Mouse (Mus musculus) MEL (cell line): ENCODE results near the gene Nudt17. TPM values are rescaled to one million over a fixed set of nuclear protein-coding genes. Genes with fewer than 3 reads are reported as not detected.

Experiments used
- DNase-seq: peaks from one replicate; pipeline ENCODE4 v3.0.0; 2011; ENCODE audit warnings: low read depth, low spot score
- H3K27ac ChIP-seq: 2 replicates; pipeline ENCODE4 v1.5.1; 2012; ENCODE audit warnings: low read depth, mild to moderate bottlenecking, control low read depth, low read length, moderate library complexity; ENCODE audit not compliant: control insufficient read depth
- H3K27me3 ChIP-seq, 2 experiments: fragments of 150-350 bp in 1 of 2; sonication (generic) in 1 of 2; 2 replicates each; pipeline ENCODE4 v1.6.1; 2012; ENCODE audit warnings: low read length in 2 of 2, mild to moderate bottlenecking in 2 of 2, improper control_type of control experiment in 1 of 2, moderate library complexity in 1 of 2; ENCODE audit not compliant: insufficient read depth in 2 of 2, control insufficient read depth in 1 of 2
- H3K36me3 ChIP-seq, 2 experiments: 2 replicates each; pipeline ENCODE4 v1.6.1; 2012 to 2014; ENCODE audit warnings: low read length in 2 of 2, improper control_type of control experiment in 1 of 2, inconsistent platforms in 1 of 2, mild to moderate bottlenecking in 1 of 2; ENCODE audit not compliant: insufficient read depth in 2 of 2, control insufficient read depth in 1 of 2
- H3K4me1 ChIP-seq, 2 experiments: fragments of 150-350 bp in 1 of 2; sonication (generic) in 1 of 2; 2 replicates each; pipeline ENCODE4 v1.6.1; 2012; ENCODE audit warnings: low read length in 2 of 2, improper control_type of control experiment in 1 of 2, mild to moderate bottlenecking in 1 of 2; ENCODE audit not compliant: insufficient read depth in 2 of 2, control insufficient read depth in 1 of 2
- H3K4me3 ChIP-seq, 2 experiments: fragments of 150-350 bp in 1 of 2; sonication (generic) in 1 of 2; 2 replicates each; pipeline ENCODE4 v1.5.1; 2012; ENCODE audit warnings: low read depth in 2 of 2, low read length in 2 of 2, mild to moderate bottlenecking in 2 of 2, moderate library complexity in 2 of 2, control low read depth in 1 of 2, improper control_type of control experiment in 1 of 2; ENCODE audit not compliant: control insufficient read depth in 1 of 2, insufficient read depth in 1 of 2
- H3K79me2 ChIP-seq: 2 replicates; pipeline ENCODE4 v1.6.1; 2012; ENCODE audit warnings: mild to moderate bottlenecking, low read length, moderate library complexity; ENCODE audit not compliant: control insufficient read depth, poor library complexity, insufficient read depth
- H3K9ac ChIP-seq: 2 replicates; pipeline ENCODE4 v1.6.1; 2012; ENCODE audit warnings: low read depth, mild to moderate bottlenecking, control low read depth, low read length, moderate library complexity; ENCODE audit not compliant: control insufficient read depth, poor library complexity, severe bottlenecking
- H3K9me3 ChIP-seq: fragments of 150-350 bp; sonication (generic); replicated peaks from 2 replicates; pipeline ENCODE4 v1.6.1; 2012; ENCODE audit warnings: mild to moderate bottlenecking, low read length, improper control_type of control experiment, moderate library complexity; ENCODE audit not compliant: insufficient read depth
- BHLHE40 ChIP-seq: IDR thresholded peaks from 2 replicates; pipeline ENCODE4 v1.6.1; 2012; ENCODE audit warnings: low read depth, mild to moderate bottlenecking, inconsistent platforms, low read length, improper control_type of control experiment, borderline replicate concordance
- CHD2 ChIP-seq: IDR thresholded peaks from 2 replicates; pipeline ENCODE4 v1.6.1; 2011; ENCODE audit warnings: low read length, improper control_type of control experiment
- CTCF ChIP-seq, 3 experiments: IDR thresholded peaks in 2 of 3; conservative IDR thresholded peaks in 1 of 3; 2 replicates each; pipeline ENCODE4 v1.5.1; 2011 to 2012; ENCODE audit warnings: low read length in 3 of 3, low read depth in 2 of 3, mild to moderate bottlenecking in 2 of 3, improper control_type of control experiment in 1 of 3, inconsistent platforms in 1 of 3, mixed read lengths in 1 of 3, moderate library complexity in 1 of 3; ENCODE audit not compliant: control insufficient read depth in 1 of 3, insufficient read depth in 1 of 3, poor library complexity in 1 of 3, severe bottlenecking in 1 of 3
- ELF1 ChIP-seq: IDR thresholded peaks from 2 replicates; pipeline ENCODE4 v1.6.1; 2014; ENCODE audit warnings: low read depth, mild to moderate bottlenecking, inconsistent platforms, low read length, improper control_type of control experiment, moderate library complexity
- EP300 ChIP-seq, 2 experiments: IDR thresholded peaks; 2 replicates each; pipeline ENCODE4 v1.6.1; 2011; ENCODE audit warnings: improper control_type of control experiment in 2 of 2, low read length in 2 of 2, low read depth in 1 of 2, mild to moderate bottlenecking in 1 of 2
- ETS1 ChIP-seq: IDR thresholded peaks from 2 replicates; pipeline ENCODE4 v1.6.1; 2012; ENCODE audit warnings: low read depth, mild to moderate bottlenecking, inconsistent platforms, low read length, improper control_type of control experiment, moderate library complexity
- GATA1 ChIP-seq: IDR thresholded peaks from 2 replicates; pipeline ENCODE4 v1.6.1; 2011; ENCODE audit warnings: low read depth, low read length, improper control_type of control experiment
- HCFC1 ChIP-seq: IDR thresholded peaks from 2 replicates; pipeline ENCODE4 v1.6.1; 2012; ENCODE audit warnings: low read depth, mild to moderate bottlenecking, inconsistent platforms, low read length, improper control_type of control experiment, moderate library complexity
- KAT2A ChIP-seq: conservative IDR thresholded peaks from 2 replicates; pipeline ENCODE4 v1.6.1; 2012; ENCODE audit warnings: low read depth, low read length, improper control_type of control experiment, inconsistent platforms
- MAFK ChIP-seq: IDR thresholded peaks from 2 replicates; pipeline ENCODE4 v1.6.1; 2011; ENCODE audit warnings: low read depth, mild to moderate bottlenecking, low read length, improper control_type of control experiment, borderline replicate concordance
- MAX ChIP-seq: IDR thresholded peaks from 2 replicates; pipeline ENCODE4 v1.6.1; 2011; ENCODE audit warnings: low read length, improper control_type of control experiment
- MEF2A ChIP-seq: IDR thresholded peaks from 2 replicates; pipeline ENCODE4 v1.6.1; 2014; ENCODE audit warnings: low read depth, mild to moderate bottlenecking, inconsistent platforms, low read length, improper control_type of control experiment; ENCODE audit not compliant: poor library complexity, insufficient replicate concordance, severe bottlenecking; ENCODE audit errors: extremely low read depth
- MXI1 ChIP-seq: IDR thresholded peaks from 2 replicates; pipeline ENCODE4 v1.6.1; 2011; ENCODE audit warnings: mild to moderate bottlenecking, low read depth, low read length, improper control_type of control experiment
- MYB ChIP-seq: IDR thresholded peaks from 2 replicates; pipeline ENCODE4 v1.6.1; 2011; ENCODE audit warnings: mild to moderate bottlenecking, low read depth, low read length, improper control_type of control experiment
- MYC ChIP-seq: IDR thresholded peaks from 2 replicates; pipeline ENCODE4 v1.6.1; 2011; ENCODE audit warnings: low read depth, mild to moderate bottlenecking, low read length, improper control_type of control experiment, moderate library complexity
- NELFE ChIP-seq: IDR thresholded peaks from 2 replicates; pipeline ENCODE4 v1.6.1; 2011; ENCODE audit warnings: low read depth, low read length, improper control_type of control experiment
- POLR2A ChIP-seq, 2 experiments: IDR thresholded peaks; 2 replicates each; pipeline ENCODE4 v1.6.1; 2011 to 2012; ENCODE audit warnings: low read length in 2 of 2, mild to moderate bottlenecking in 2 of 2, control low read depth in 1 of 2, improper control_type of control experiment in 1 of 2, low read depth in 1 of 2, moderate library complexity in 1 of 2; ENCODE audit not compliant: control insufficient read depth in 1 of 2, insufficient read depth in 1 of 2, poor library complexity in 1 of 2
- POLR2AphosphoS2 ChIP-seq: IDR thresholded peaks from 2 replicates; pipeline ENCODE4 v1.6.1; 2011; ENCODE audit warnings: low read length, improper control_type of control experiment
- POLR2AphosphoS5 ChIP-seq: IDR thresholded peaks from 2 replicates; pipeline ENCODE4 v1.6.1; 2012; ENCODE audit warnings: low read depth, borderline replicate concordance, mild to moderate bottlenecking, inconsistent platforms, low read length, moderate library complexity, mixed read lengths
- RCOR1 ChIP-seq: IDR thresholded peaks from 2 replicates; pipeline ENCODE4 v1.6.1; 2012; ENCODE audit warnings: low read depth, mild to moderate bottlenecking, inconsistent platforms, low read length, improper control_type of control experiment
- SIN3A ChIP-seq: IDR thresholded peaks from 2 replicates; pipeline ENCODE4 v1.6.1; 2012; ENCODE audit warnings: low read length, improper control_type of control experiment, inconsistent platforms
- SMC3 ChIP-seq: IDR thresholded peaks from 2 replicates; pipeline ENCODE4 v1.6.1; 2011; ENCODE audit warnings: low read depth, low read length, improper control_type of control experiment
- TAL1 ChIP-seq: IDR thresholded peaks from 2 replicates; pipeline ENCODE4 v1.6.1; 2012; ENCODE audit warnings: mild to moderate bottlenecking, inconsistent platforms, low read length, moderate library complexity, mixed read lengths
- TBP ChIP-seq: IDR thresholded peaks from 2 replicates; pipeline ENCODE4 v1.8.0; 2011; ENCODE audit warnings: low read depth, low read length, improper control_type of control experiment
- USF2 ChIP-seq, 2 experiments: IDR thresholded peaks; 2 replicates each; pipeline ENCODE4 v1.6.1; 2011 to 2012; ENCODE audit warnings: improper control_type of control experiment in 2 of 2, low read length in 2 of 2, borderline replicate concordance in 1 of 2, inconsistent platforms in 1 of 2, low read depth in 1 of 2, mild to moderate bottlenecking in 1 of 2; ENCODE audit not compliant: insufficient read depth in 1 of 2
- ZC3H11A ChIP-seq: IDR thresholded peaks from 2 replicates; pipeline ENCODE4 v1.6.1; 2012; ENCODE audit warnings: low read depth, mild to moderate bottlenecking, inconsistent platforms, low read length, improper control_type of control experiment
- ZKSCAN1 ChIP-seq: IDR thresholded peaks from 2 replicates; pipeline ENCODE4 v1.6.1; 2012; ENCODE audit warnings: low read depth, mild to moderate bottlenecking, inconsistent platforms, low read length, improper control_type of control experiment, moderate library complexity
- ZMIZ1 ChIP-seq: IDR thresholded peaks from 2 replicates; pipeline ENCODE4 v1.6.1; 2012; ENCODE audit warnings: low read depth, mild to moderate bottlenecking, inconsistent platforms, low read length, improper control_type of control experiment, moderate library complexity
- ZNF384 ChIP-seq: IDR thresholded peaks from 2 replicates; pipeline ENCODE4 v1.6.1; 2012; ENCODE audit warnings: low read depth, mild to moderate bottlenecking, inconsistent platforms, low read length, improper control_type of control experiment
- polyA plus RNA-seq, 2 experiments: library from polyadenylated mRNA; stranded (reverse) in 1 of 2; unstranded in 1 of 2; fragments of >175 nt in 1 of 2; fragments of >200 nt in 1 of 2; gene quantifications; 2 replicates each; pipeline versions ENCODE4 v1.2.1 to v1.2.4; 2012; ENCODE audit warnings: low replicate concordance in 2 of 2, low read depth in 1 of 2; ENCODE audit not compliant: insufficient read length in 2 of 2, insufficient read depth in 1 of 2, missing spikeins in 1 of 2
- total RNA-seq: library from RNA; depleted of rRNA; stranded (reverse); fragments of 300-350 nt; gene quantifications from 2 replicates; pipeline ENCODE4 v1.2.3, GENCODE M21; 2012

The Nudt17 gene
- total and polyA plus RNA-seq, 3 experiments = 2.7 to 6.5 TPM; not detected in 1

DNA sequence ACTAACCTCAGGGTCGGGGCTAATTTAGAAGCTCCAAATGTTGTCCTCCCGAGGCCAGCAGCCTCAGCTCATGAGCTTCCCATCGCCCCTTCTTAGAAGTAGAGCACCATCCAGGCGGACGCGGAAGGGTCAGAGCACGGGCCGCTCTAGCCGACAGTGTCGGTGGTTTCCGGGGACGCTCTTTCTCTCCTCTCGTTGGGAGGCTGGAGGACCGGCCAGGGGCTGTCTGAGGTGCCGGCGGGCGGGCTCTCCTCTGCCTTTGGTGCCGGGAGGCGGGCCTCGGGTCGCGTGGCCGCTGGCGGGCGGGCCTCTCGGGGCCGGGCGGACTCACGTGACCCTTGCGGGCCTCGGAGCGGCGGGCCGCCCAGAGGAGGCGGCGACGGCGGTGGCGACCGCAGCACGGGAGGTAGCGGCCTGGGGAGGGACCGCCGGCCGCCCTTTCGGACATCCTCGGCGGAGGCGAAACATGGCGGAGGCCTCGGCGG is 19.0 kb upstream of the Nudt17 start, which contains the start of the genes Polr3c and Rnf115 (continued):
- TF ChIP-seq POLR2AphosphoS2 (peak; percentile 99), GATA1 (no peak), BHLHE40 (peak; percentile 96), SIN3A (peak; percentile 99), MYB (0 out of 2 replicates have a peak, but pooled peaks have one; percentile 23), ZC3H11A (no peak), TAL1 (no peak), ZNF384 (0 out of 2 replicates have a peak, but pooled peaks have one; percentile 39), ZMIZ1 (peak; percentile 98), USF2 (IDR thresholded peaks at IDR 0.05; ENCODE audit: borderline replicate concordance in 1 of 2, insufficient read depth in 1 of 2, low read depth in 1 of 2, low read length in 2 of 2) (peak in 1 of 2 experiments; percentile 81; a peak in 3 of 4 replicates), MYC (peak; percentile 73; the same call in 1 of the 2 replicates), TBP (peak; percentile 92), ETS1 (peak; percentile 76; the same call in 1 of the 2 replicates)

GRCm38 (mm10) chr3:96719173-96719572 is 10.8 kb upstream of the Nudt17 start:
- Histone ChIP-seq H3K9ac (no peak overlapping the region), H3K79me2 (no peaks in the 10 kb centered on the region), H3K4me3 (no peak overlapping the region), H3K36me3 (peaks cover 18 to 20% of the 10 kb centered on the region in 2 experiments), H3K27me3 (no peaks in the 10 kb centered on the region), H3K4me1 (peaks cover 5 to 11% of the 10 kb centered on the region in 2 experiments), H3K9me3 (no peaks in the 10 kb centered on the region), H3K27ac (no peak overlapping the region)
- peak; percentile 76 for DNase-seq
- TF ChIP-seq EP300 (IDR thresholded peaks at IDR 0.05; ENCODE audit: low read depth in 1 of 2, low read length in 2 of 2) (no peak), SMC3 (peak; percentile 10; the same call in 1 of the 2 replicates), NELFE (no peak), POLR2A (IDR thresholded peaks at IDR 0.05; ENCODE audit: control insufficient read depth in 1 of 2, insufficient read depth in 1 of 2, low read depth in 1 of 2, low read length in 2 of 2, poor library complexity in 1 of 2) (no peak), GATA1 (no peak), POLR2AphosphoS2 (no peak), CTCF (IDR thresholded peaks at IDR 0.05 in 2 of 3, conservative IDR thresholded peaks at IDR 0.05 in 1 of 3; ENCODE audit: control insufficient read depth in 1 of 3, insufficient read depth in 1 of 3, low read depth in 2 of 3, low read length in 3 of 3, poor library complexity in 1 of 3, severe bottlenecking in 1 of 3) (peak; percentile 65 to 82 (median 72)), ETS1 (no peak), SIN3A (0 out of 2 replicates have a peak, but pooled peaks have one; percentile 19), MAFK (no peak), MAX (no peak)

DNA sequence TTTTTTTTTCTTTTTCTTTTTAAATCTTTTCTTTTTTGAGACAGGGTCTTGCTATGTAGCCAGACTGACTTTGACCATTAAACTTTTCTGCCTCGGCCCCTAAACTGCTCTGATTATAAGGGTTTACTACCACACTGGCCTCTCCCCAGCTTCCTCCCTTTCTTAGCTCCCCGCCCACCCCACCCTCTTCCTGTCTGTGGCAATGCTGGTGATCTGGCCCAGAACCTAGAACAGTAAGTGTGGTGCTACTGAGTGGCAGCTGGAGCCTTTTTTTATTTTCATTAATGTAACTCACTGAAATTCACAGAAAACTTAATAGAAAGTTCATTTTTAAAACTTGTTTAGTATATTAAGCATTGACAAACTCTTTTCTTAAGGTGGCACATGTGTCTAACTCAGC is 7.5 kb upstream of the Nudt17 start:
- Histone ChIP-seq H3K27me3 (no peaks in the 10 kb centered on the region), H3K4me1 (peaks cover 4 to 6% of the 10 kb centered on the region in 2 experiments), H3K79me2 (no peaks in the 10 kb centered on the region), H3K27ac (peak overlapping the region; percentile 49), H3K4me3 (no peak overlapping the region), H3K36me3 (peaks cover 12 to 25% of the 10 kb centered on the region in 2 experiments), H3K9me3 (no peaks in the 10 kb centered on the region), H3K9ac (peak overlapping the region; percentile 16)
- TF ChIP-seq MEF2A = no peak
- no peak for TF ChIP-seq POLR2AphosphoS5
- TF ChIP-seq ELF1 = no peak
- TF ChIP-seq BHLHE40 = no peak
- no peak for TF ChIP-seq RCOR1
- no peak for TF ChIP-seq MYB
- no peak for TF ChIP-seq CHD2
- TF ChIP-seq CTCF (IDR thresholded peaks at IDR 0.05 in 2 of 3, conservative IDR thresholded peaks at IDR 0.05 in 1 of 3; ENCODE audit: control insufficient read depth in 1 of 3, insufficient read depth in 1 of 3, low read depth in 2 of 3, low read length in 3 of 3, poor library complexity in 1 of 3, severe bottlenecking in 1 of 3) = no peak
- TF ChIP-seq MXI1 = no peak
- TF ChIP-seq TBP = no peak
- no peak for TF ChIP-seq ZKSCAN1
- no peak for TF ChIP-seq ZNF384
- no peak for TF ChIP-seq HCFC1
- no peak for TF ChIP-seq KAT2A
- no peak for TF ChIP-seq MAFK
- no peak for TF ChIP-seq GATA1
- DNase-seq = peak; percentile 66
